Mouse (Mus musculus) heart, adult 2 months (tissue): ENCODE data around the gene Brsk2.
A peak's percentile ranks its signal among the peaks of the same experiment; 100 is the strongest.

ENCODE experiments used
- CTCF ChIP-seq: fragments of 200-600 bp; IDR thresholded peaks from 2 replicates; pipeline ENCODE4 v1.8.1; 2022; ENCODE audit warnings: antibody characterized with exemption, mild to moderate bottlenecking, moderate library complexity
- EP300 ChIP-seq: fragments of 200-500 bp; IDR thresholded peaks from 2 replicates; pipeline ENCODE4 v1.6.1; 2011; ENCODE audit warnings: low read depth, low read length, control low read depth; ENCODE audit not compliant: insufficient read depth

DNA sequence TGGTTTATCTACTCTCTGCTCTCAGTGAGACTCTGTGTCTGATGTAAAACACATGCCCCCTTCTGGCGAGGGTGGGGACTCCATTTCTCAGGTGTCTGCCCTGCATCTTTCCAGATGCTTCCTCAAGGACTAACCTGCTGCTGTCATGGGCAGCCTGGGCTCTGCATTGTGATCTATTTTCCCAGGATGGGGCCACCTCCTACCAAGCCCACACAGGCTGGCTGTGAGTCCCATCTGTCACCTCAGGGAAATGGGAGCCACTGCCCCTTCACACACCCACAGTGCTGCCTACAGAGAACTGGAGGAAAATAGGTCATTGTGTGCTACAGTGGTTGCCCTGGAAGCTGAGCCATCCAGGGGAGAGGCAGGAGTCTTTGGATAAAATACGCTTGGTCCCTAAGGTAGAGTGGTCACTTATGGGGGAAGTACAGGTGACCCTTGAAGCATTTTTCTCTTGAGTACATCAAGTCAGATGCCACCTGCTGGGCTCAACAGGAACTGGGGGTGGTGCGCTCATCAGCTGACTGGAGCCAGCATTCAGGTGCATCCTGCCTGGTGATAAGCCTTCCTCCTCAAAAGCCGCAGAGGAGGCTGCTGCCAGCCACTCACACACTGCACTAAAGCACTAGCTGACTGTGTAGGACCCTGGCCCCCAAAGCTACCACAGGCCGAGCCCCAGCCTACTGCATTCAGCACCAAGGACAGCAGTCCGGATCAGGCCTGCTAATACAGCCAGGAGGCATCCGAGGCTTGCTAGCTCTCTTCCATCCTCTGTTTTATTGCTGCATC, 23.5 kb downstream of the Brsk2 start:
- TF ChIP-seq EP300 (no peak), CTCF (peak; percentile 43)
